Mouse (Mus musculus): ENCODE data around the gene C2cd4b. TPM values are rescaled to one million over a fixed set of nuclear protein-coding genes. Genes with fewer than 3 reads are reported as not detected.

C2cd4b gene
- 1.7 and 2.5 TPM in 2 replicates for polyA plus RNA-seq (2021; fragmentation: Nextera tagmentation)
- long read RNA-seq, experiment 1, partial matches to known transcripts, result 0 of 3 reads
- long read RNA-seq, experiment 1, other reads (novel, unspliced or antisense), result 1 of 3 reads
- long read RNA-seq, experiment 2, transcript C2cd4b-201 (2 exons, 1,327 nt), result major isoform, 32 of 35 reads
- long read RNA-seq, experiment 2, partial matches to known transcripts, result 0 of 35 reads
- long read RNA-seq, experiment 2, other reads (novel, unspliced or antisense), result 3 of 35 reads

DNA sequence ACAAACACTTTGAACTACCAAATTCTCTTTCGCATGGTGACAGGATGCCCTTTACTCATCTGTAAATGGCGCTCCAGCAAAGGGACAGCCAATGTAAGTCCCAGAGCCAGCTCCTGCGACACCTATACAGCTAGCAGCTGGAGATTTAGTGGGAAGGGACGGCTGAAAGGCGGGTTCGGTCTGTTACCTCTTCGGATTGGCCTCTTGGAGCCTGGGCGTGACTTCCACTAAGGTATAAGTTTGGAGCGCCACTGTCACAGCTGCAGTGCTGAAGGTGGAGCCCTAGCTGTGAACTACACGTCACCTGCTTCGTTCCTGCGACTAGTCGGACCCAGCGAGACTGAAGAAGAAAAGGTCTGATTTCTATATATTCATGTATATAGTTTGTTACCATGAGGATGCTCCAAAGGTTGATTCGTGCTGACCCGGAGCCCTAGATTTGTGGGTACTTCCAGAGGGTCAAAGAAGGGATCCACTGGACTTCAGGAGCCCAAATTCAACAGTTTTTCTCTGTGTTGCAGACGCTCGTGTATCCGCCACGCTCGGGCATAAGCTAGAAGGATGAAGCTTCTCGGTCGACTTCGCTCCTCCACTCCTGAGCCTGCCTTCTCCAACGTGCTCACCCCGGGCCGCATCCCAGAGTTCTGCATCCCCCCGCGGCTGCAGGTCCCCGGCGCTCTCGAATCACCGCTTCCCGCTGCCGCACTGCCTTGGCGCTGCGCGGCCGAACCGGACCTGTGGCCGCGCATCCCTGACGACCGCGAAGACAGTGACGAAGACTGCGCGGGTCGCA lies at the start of gene C2cd4b:
C2cd4b (plus strand) TSS at position 275 of the 793 bp plus-strand sequence.

Small RNAs within 50 kb of the gene (microRNA-seq; reads per million reads assigned to microRNA genes)
- gene Mir7241, result not detected
- gene Mir7242, result not detected

Other genes with a start within 250 kb of the C2cd4b start
- gene Tln2, start 199.7 kb upstream of the C2cd4b start, polyA plus RNA-seq (2021; fragmentation: Nextera tagmentation), result 87.8 and 112 TPM in 2 replicates
- 0.97 and 1.5 TPM in 2 replicates for gene C2cd4a, start 72.9 kb downstream of the C2cd4b start, polyA plus RNA-seq (2021; fragmentation: Nextera tagmentation)
- 16.3 and 16.6 TPM in 2 replicates for gene Vps13c, start 81.0 kb downstream of the C2cd4b start, polyA plus RNA-seq (2021; fragmentation: Nextera tagmentation)

Data from layer of hippocampus, adult 6 months (tissue).